Mouse (Mus musculus): ENCODE measurements around the gene Phtf2. TPM values are rescaled to one million over a fixed set of nuclear protein-coding genes. Genes with fewer than 3 reads are reported as not detected.

Phtf2 gene
- total and polyA plus RNA-seq, 2 experiments from 2014 or later: 20.2 to 21.3 TPM

Other genes starting within 250 kb of the Phtf2 start
- gene Tmem60, start 67 bp upstream of the Phtf2 start, total RNA-seq (2014; rRNA removed): 14.1 and 19.4 TPM in 2 replicates
- 70.7 and 72.0 TPM in 2 replicates for gene Tmem60, start 67 bp upstream of the Phtf2 start, polyA plus RNA-seq (2015; fragmentation: Nextera tagmentation; extraction: Ambion mirVana)
- gene Rsbn1l, start 74.3 kb upstream of the Phtf2 start, total RNA-seq (2014; rRNA removed): 5.2 and 7.3 TPM in 2 replicates
- gene Rsbn1l, start 74.3 kb upstream of the Phtf2 start, polyA plus RNA-seq (2015; fragmentation: Nextera tagmentation; extraction: Ambion mirVana): 2.7 and 3.8 TPM in 2 replicates
- 28.2 and 33.1 TPM in 2 replicates for gene Ptpn12, start 173.8 kb upstream of the Phtf2 start, total RNA-seq (2014; rRNA removed)
- 9.2 and 10.8 TPM in 2 replicates for gene Ptpn12, start 173.8 kb upstream of the Phtf2 start, polyA plus RNA-seq (2015; fragmentation: Nextera tagmentation; extraction: Ambion mirVana)

All from midbrain, postnatal 0 days (tissue).